ENCODE assay signal across 16 mouse cellular contexts in genomic region chr6:126476758-126477157, GRCm38 (mm10). TPM values are rescaled to one million over a fixed set of nuclear protein-coding genes. Genes with fewer than 3 reads are reported as not detected.
"Had no signal": no experiment of that assay in that cellular context is flagged by ENCODE, and none has a peak within 500 bp of the region (broad histone marks: within the 10 kb centered on the region; RNA-seq: fewer than 3 reads in every experiment).

No protein-coding gene starts in this region.

- ATAC-seq: liver, postnatal 0 days had no signal

- H3K9me3 ChIP-seq: liver, embryonic 13.5 days; lung, embryonic 15.5 days; midbrain, embryonic 12.5 days; neural tube, embryonic 15.5 days had no signal

- H3K4me3 ChIP-seq: limb, embryonic 12.5 days; liver, embryonic 13.5 days; lung, embryonic 15.5 days; megakaryocyte, embryonic 14.5 days; midbrain, embryonic 12.5 days; neural tube, embryonic 15.5 days had no signal

- H3K27me3 ChIP-seq: liver, embryonic 13.5 days; lung, embryonic 15.5 days; megakaryocyte, embryonic 14.5 days; neural tube, embryonic 15.5 days had no signal

- DNase-seq: kidney, postnatal 14 days; layer of hippocampus, adult 9-11 months; layer of hippocampus, postnatal 36 days; liver; liver, embryonic 13.5 days; liver, postnatal 0 days; lung, postnatal 14 days; right cerebral cortex, adult 18-20 months; right cerebral cortex, postnatal 25 days; thymus, postnatal 4 days had no signal

- H3K4me2 ChIP-seq: limb, embryonic 12.5 days; liver, embryonic 13.5 days; lung, embryonic 15.5 days; midbrain, embryonic 12.5 days; neural tube, embryonic 15.5 days had no signal

- H3K27ac ChIP-seq: limb, embryonic 12.5 days; liver, embryonic 13.5 days; lung, embryonic 15.5 days; macrophage; midbrain, embryonic 12.5 days; neural tube, embryonic 15.5 days had no signal

- H3K9ac ChIP-seq: limb, embryonic 12.5 days; liver, embryonic 13.5 days; liver, postnatal 0 days; lung, embryonic 15.5 days; midbrain, embryonic 12.5 days; neural tube, embryonic 15.5 days had no signal

- H3K4me1 ChIP-seq: liver, embryonic 13.5 days; megakaryocyte, embryonic 14.5 days; neural tube, embryonic 15.5 days had no signal

- H3K36me3 ChIP-seq: limb, embryonic 12.5 days; liver, embryonic 13.5 days; lung, embryonic 15.5 days; midbrain, embryonic 12.5 days; neural tube, embryonic 15.5 days had no signal

RNA-seq across cellular contexts. Expression of gene Kcna5, which starts 58.5 kb away (rescaled TPM):
- polyA plus RNA-seq: macrophage had no signal
